ENCODE assay signal across 41 mouse cellular contexts in the genomic region with DNA sequence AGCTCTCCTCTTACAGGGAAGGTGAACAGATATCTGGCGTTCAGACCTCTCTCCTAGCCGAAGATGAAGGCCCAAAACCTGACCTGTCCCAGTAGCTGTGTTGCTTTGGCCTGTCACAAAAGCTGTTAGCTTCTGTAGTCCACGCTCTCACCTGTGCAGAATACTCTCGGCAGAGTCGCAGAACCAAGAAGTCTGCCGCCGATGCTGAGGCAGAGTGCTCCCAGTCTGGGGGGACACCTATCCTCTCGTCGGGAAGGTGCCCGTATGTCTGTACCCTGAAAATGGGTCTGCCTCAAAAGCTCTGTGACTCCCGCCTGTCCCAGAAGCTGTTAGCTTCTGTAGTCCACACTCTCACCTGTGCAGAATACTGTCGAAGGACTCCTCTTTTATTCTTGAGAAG. TPM values are rescaled to one million over a fixed set of nuclear protein-coding genes. Genes with fewer than 3 reads are reported as not detected.
"Had no signal": no experiment of that assay in that cellular context is flagged by ENCODE, and none has a peak within 500 bp of the region (broad histone marks: within the 10 kb centered on the region; RNA-seq: fewer than 3 reads in every experiment).

No protein-coding gene starts in this region.

- H3K36me3 ChIP-seq: heart, embryonic 13.5 days; heart, embryonic 15.5 days; hindbrain, embryonic 13.5 days; kidney, embryonic 15.5 days; limb, embryonic 13.5 days; limb, embryonic 15.5 days; liver, embryonic 12.5 days had no signal

- H3K4me3 ChIP-seq: heart, embryonic 13.5 days; heart, embryonic 15.5 days; hindbrain, embryonic 13.5 days; kidney, embryonic 15.5 days; limb, embryonic 13.5 days; limb, embryonic 15.5 days; liver, embryonic 12.5 days had no signal

- H3K4me2 ChIP-seq: heart, embryonic 11.5 days; heart, embryonic 13.5 days; heart, embryonic 15.5 days; hindbrain, embryonic 13.5 days; kidney, embryonic 15.5 days; limb, embryonic 13.5 days; limb, embryonic 15.5 days; liver, embryonic 12.5 days had no signal

- DNase-seq: gastrocnemius, postnatal 14 days; gastrocnemius, postnatal 36 days; heart, adult 18-20 months; heart, postnatal 14 days; heart, postnatal 36 days; kidney, adult 11 months; kidney, adult 2 months; kidney, adult 9 months; kidney, postnatal 14 days; kidney, postnatal 36 days; layer of hippocampus, adult 9-11 months; layer of hippocampus, postnatal 36 days; left cerebral cortex, postnatal 4 days had no signal

- H3K27me3 ChIP-seq: heart, embryonic 13.5 days; heart, embryonic 15.5 days; hindbrain, embryonic 13.5 days; kidney, embryonic 15.5 days; limb, embryonic 13.5 days; limb, embryonic 15.5 days; liver, embryonic 12.5 days had no signal

- ATAC-seq: hindbrain, postnatal 0 days; intestine, embryonic 16.5 days; liver, embryonic 12.5 days had no signal

- H3K9ac ChIP-seq: heart, embryonic 13.5 days; heart, embryonic 15.5 days; hindbrain, embryonic 13.5 days; kidney, embryonic 15.5 days; limb, embryonic 13.5 days; limb, embryonic 15.5 days; liver, embryonic 12.5 days; liver, embryonic 14.5 days had no signal

- H3K4me1 ChIP-seq: heart, embryonic 13.5 days; heart, embryonic 15.5 days; hindbrain, embryonic 13.5 days; kidney, embryonic 15.5 days; limb, embryonic 13.5 days; limb, embryonic 15.5 days; liver, embryonic 12.5 days had no signal

- H3K27ac ChIP-seq: heart, embryonic 13.5 days; heart, embryonic 15.5 days; hindbrain, embryonic 13.5 days; hindbrain, postnatal 0 days; kidney, embryonic 15.5 days; kidney, postnatal 0 days; limb, embryonic 13.5 days; limb, embryonic 15.5 days; liver, embryonic 12.5 days; liver, embryonic 14.5 days had no signal

RNA-seq across cellular contexts. Expression of a gene that starts 23.8 kb away (rescaled TPM):
- total RNA-seq: gastrocnemius, adult 18-20 months; gastrocnemius, adult 8-10 months; gastrocnemius, postnatal 14 days; gastrocnemius, postnatal 36 days; heart, adult 18-20 months; heart, adult 8-10 months; heart, postnatal 14 days; heart, postnatal 36 days; hematopoietic stem cell, adult 5-6 weeks; hindbrain, postnatal 0 days; layer of hippocampus, adult 18-20 months; layer of hippocampus, adult 8-10 months; layer of hippocampus, postnatal 14 days; layer of hippocampus, postnatal 36 days; left cerebral cortex, adult 18-20 months; left cerebral cortex, adult 8-10 months; left cerebral cortex, postnatal 10 days; left cerebral cortex, postnatal 25 days; left cerebral cortex, postnatal 4 days; liver, adult 2 months had no signal
- polyA plus RNA-seq: gonadal fat pad, adult 2 months; heart, embryonic 11.5 days; heart, embryonic 13.5 days; heart, embryonic 15.5 days; heart, postnatal 0 days; hindbrain, embryonic 13.5 days; intestine, embryonic 14.5 days; intestine, embryonic 16.5 days; limb, embryonic 11.5 days; limb, embryonic 13.5 days; limb, embryonic 15.5 days; liver, adult 2 months; liver, embryonic 12.5 days; liver, embryonic 14.5 days had no signal

RNA-seq across cellular contexts. Expression of a gene that starts 28.1 kb away (rescaled TPM):
- total RNA-seq: gastrocnemius, adult 18-20 months; gastrocnemius, adult 8-10 months; gastrocnemius, postnatal 14 days; gastrocnemius, postnatal 36 days; heart, adult 18-20 months; hindbrain, postnatal 0 days; layer of hippocampus, adult 18-20 months; layer of hippocampus, adult 8-10 months; layer of hippocampus, postnatal 14 days; layer of hippocampus, postnatal 36 days; left cerebral cortex, adult 18-20 months; left cerebral cortex, adult 8-10 months; left cerebral cortex, postnatal 10 days; left cerebral cortex, postnatal 25 days; left cerebral cortex, postnatal 4 days had no signal
- polyA plus RNA-seq: heart, embryonic 11.5 days; heart, embryonic 13.5 days; hindbrain, embryonic 13.5 days; intestine, embryonic 14.5 days; limb, embryonic 11.5 days; liver, embryonic 12.5 days had no signal
